Mouse (Mus musculus): ENCODE measurements around the gene Xlr5a. TPM values are rescaled to one million over a fixed set of nuclear protein-coding genes. Genes with fewer than 3 reads are reported as not detected.
A peak's percentile ranks its signal among the peaks of the same experiment; 100 is the strongest.
"Not testable (repeated sequence)": the region's sequence is repeated elsewhere in the genome, so short reads cannot be mapped to it uniquely, and the experiment has no call there.

The Xlr5a gene
- total RNA-seq, 2 experiments from 2014 or later: not detected

DNA sequence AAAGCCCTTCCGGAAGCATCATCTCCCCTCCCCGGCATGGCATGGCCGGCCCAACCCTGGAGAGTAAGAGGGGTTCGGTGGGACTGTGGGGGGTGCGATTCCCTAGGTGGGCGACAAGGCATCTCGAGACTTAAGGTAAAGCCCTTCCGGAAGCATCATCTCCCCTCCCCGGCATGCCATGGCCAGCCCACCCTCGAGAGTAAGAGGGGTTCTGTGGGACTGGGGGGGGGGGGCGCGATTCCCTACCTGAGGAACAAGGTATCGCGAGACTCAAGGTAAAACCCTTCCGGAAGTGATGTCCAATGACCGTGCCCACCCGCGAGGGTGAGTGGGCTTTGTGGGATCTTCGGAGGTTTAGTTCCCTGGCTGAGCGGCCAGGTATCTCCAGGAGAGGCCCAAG is 144.3 kb downstream of the Xlr5a start, which contains the start of gene Xlr5b:
Xlr5b (plus strand) TSS at position 301 of the 400 bp plus-strand sequence.
- not testable (repeated sequence) for DNase-seq (ENCODE audit: low spot score)

GRCm38 (mm10) chrX:73143218-73143618 is 149.6 kb downstream of the Xlr5a start:
- DNase-seq (ENCODE audit: low spot score): not testable (repeated sequence)

DNA sequence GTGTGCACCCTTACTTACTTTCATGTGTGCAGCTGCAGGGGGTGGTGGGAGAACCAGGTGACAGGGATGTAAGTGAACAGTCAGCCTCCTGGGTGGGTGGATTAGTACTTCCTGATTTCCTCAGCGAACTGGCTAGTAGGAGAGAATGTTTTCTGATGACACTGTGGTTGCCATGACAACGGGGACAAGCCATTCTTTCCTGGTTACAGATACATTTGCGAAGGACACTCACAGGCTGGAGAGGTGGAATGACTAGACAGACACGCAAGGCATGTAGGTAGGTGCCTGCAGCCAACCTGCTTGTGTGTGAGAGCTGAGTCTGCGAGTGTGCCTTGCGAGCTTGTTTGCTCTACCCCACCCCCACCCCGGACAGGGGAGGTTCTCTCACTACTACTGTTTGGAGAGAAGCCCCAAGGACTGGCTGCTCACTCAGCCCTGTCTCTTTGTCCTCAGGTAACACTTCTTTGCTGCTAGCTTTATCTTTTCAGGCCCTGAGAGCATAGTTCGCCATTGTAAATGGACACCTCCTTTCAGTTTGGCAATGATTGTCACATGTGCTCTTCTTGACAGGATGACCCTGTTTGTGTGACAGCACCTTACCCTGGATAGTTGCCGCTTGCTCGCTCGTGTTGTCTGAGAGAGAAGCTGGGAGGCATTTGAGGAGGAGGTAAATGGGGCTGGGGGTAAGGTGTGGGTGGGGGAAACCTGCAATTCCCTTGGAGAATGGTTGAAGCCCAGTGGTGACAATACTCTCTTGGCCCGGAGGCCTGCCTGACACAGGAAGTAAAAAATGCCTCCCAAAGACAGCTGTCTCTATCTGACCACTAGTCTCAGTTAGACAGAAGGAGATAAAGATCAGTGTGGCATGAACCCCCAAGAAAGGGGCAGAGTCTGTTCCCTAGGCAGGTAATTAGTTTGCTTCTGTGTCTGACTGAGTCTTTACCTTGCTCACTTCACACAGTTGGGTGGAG is 169.6 kb downstream of the Xlr5a start:
- not testable (repeated sequence) for DNase-seq (ENCODE audit: low spot score)

DNA sequence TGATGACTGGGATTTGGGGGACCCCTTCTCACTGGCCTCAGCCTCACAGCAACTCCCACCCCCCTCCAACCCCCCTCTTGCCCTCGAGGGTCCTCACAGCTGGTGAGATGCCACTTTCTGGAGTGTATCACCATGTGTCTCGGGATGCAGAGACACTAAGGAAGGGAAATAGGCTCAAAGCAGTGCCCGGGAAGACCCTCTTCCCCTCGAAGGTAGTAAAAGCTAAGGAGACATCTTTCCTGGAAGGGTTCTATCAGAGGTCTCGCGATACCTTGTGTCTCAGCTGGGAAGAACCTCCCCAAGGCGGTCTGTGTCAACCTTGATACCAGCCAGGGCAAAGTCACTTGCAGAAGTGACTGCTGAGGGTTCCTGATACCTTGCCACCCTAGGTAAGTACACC is 176.0 kb downstream of the Xlr5a start, which contains the start of gene Gm14685:
Gm14685 (plus strand) TSS at position 301 of the 400 bp plus-strand sequence.
- DNase-seq (ENCODE audit: low spot score): not testable (repeated sequence)

DNA sequence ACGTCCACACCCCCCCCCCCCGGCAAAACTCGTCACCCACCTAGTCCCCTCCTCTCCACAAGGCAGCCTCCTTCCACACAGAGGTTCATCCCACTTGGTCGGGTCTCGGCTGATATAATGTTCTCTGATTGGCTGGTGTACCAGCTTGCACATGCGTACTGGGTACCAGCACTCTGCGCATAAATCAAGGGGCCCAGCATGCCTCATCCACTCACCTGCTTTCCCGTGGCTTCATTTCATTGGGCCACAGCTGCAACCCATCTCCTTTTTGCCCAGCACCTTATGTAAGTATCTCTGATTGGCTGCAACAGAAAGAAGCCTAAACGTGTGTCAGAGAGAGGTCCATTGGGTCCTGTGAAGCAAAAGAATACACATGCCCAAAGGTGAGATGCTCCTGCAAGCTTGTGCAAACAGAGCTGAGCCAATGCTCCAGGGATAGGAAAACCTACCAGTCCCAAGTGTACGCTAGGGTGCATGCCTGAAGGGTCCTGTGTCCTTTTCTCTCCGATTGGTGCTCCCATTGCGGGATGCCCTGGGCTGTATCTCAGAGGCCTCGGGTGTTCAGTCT is 195.8 kb downstream of the Xlr5a start, which contains the start of gene Xlr3a:
Xlr3a (minus strand) TSS at position 155 of the 568 bp plus-strand sequence.
- DNase-seq (ENCODE audit: low spot score): peak; percentile 0

DNA sequence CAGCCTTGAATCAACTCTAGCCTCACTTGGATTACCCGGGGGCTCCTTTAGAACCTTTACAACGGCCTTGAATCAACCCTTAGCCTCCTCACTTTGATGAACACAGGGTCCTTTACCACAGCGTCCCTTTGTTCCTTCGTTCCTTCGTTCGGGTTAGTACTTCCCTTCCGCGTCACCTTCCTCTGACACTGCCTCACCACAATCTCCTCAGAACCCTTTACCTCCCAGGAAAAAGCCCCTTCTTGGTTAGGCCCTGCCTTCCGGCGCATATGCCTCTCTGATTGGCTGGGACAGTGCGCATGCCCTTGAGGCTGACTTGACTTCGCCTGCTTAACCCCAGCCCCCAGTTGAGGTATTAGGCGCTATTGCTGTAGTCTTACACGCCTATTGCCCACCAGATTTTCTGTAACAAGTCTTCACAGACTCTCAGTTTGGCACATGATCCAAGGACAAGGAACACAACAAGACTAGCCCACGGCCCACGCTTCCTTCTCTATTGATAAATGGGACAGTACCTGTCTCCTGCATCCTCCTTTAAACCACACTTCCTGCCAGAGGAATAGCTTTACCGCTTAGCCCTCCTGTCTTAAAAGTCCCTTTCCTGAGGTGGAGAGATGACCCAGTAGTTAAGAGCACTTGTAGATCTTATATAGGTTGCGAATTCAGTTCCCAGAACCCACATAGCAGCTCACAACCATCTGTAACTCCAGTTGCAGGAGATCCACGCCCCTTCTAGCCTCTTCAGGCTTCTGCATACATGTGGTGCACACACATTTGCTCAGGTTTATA is 210.3 kb downstream of the Xlr5a start, which contains the start of gene Xlr4a:
Xlr4a (minus strand) TSS at position 212 of the 789 bp plus-strand sequence.
- not testable (repeated sequence) for DNase-seq (ENCODE audit: low spot score)

DNA sequence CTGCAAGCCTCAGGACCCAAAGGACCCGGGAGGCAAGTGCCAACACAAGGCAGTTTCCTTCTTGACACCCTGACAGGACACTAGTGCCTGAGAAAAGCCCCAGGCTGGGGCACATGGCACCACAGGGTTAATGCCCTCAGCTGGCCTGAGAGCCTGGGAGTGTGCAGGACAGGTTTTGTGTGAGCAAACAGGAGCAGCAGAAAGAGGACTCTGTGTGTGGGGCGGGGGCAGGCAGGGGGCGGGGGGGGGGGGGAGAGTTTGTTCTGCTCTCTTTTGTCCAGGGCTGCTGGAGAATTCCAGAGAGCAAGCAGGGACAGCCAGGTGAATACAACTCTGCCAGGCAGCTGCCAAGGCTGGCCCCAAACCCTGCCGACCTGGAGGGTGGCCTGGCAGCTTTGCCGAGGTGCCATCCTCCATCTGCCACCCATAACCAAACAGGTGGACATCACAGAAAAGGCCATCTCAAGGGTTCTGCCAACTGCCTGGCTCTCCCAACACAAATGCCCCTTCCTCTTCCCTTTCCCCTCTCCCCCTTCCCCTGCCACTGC is 225.9 kb downstream of the Xlr5a start:
- DNase-seq (ENCODE audit: low spot score): not testable (repeated sequence)

GRCm38 (mm10) chrX:73064415-73064793 is 228.4 kb downstream of the Xlr5a start, which contains the start of gene Pnma3:
Pnma3 (plus strand) TSS chrX:73064787.
- no peak for DNase-seq (ENCODE audit: low spot score)

DNA sequence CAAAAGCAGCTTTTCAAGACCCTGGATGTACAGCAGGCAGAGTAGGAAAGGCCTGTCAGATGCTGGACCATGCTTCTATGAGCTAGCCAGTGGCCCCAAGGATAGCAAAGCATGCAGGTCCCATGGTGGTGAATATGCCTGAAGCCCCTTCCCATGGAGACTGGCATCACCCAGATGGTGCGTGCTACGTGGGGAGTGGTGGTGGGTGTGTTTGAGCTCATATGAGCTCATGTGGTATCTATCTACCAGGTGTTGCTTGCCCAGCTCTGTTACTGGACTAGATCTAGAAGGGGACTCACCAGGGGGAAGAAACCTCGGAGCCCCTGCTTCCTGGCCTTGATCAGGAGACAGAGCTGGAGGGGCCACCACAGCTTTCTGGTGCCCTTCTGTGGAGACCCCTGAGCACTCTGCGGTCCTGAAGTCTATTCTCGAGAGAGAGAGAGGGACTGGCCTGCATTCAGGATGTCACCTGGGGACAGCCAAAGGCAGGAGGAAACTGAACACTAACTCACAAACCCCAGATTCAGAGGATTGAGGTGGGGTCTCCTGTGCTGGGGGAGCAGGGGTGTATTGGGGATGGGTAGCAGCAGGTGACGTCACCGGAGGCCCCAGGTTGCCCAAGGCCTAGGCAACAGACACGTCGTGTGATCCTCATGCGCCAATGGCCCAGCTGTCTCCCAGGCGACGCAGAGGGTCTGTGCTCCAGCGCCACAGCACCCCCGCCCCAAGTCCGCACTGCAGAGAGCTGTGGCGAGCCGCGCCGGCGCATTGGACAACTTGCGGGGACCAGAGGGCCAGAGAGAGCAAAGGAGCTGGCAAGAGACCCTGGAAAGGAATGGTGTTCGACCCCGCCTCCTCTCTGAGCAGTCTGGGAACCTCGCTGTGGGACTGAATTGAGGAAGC is 229.0 kb downstream of the Xlr5a start:
- DNase-seq (ENCODE audit: low spot score): no peak

- DNase-seq (ENCODE audit: low spot score): no peak
These were observed 230.5 kb downstream of the Xlr5a start for GRCm38 (mm10) chrX:73062323-73062722.

GRCm38 (mm10) chrX:73061528-73061927 is 231.2 kb downstream of the Xlr5a start:
- no peak for DNase-seq (ENCODE audit: low spot score)

Other genes with a start within 250 kb of the Xlr5a start
- not detected for gene Pnma3, start 228.2 kb downstream of the Xlr5a start, total RNA-seq (2021)
- not detected for gene Xlr4a, start 210.5 kb downstream of the Xlr5a start, total RNA-seq (2021)
- gene Xlr3a, start 195.9 kb downstream of the Xlr5a start, total RNA-seq (2021): under 1 TPM; 0.36 to 0.53 TPM
- not detected for gene Gm14685, start 175.9 kb downstream of the Xlr5a start, total RNA-seq (2021)
- gene Xlr5b, start 144.2 kb downstream of the Xlr5a start, total RNA-seq (2021): not detected
- gene DXBay18, start 143.5 kb downstream of the Xlr5a start, total RNA-seq (2021): not detected
- gene Spin2d, start 116.0 kb downstream of the Xlr5a start, total RNA-seq (2021): not detected
- gene Xlr3b, start 100.8 kb downstream of the Xlr5a start, total RNA-seq (2021): 1 to 10 TPM; 1.4 to 2.3 TPM
- not detected for gene Xlr4b, start 78.6 kb downstream of the Xlr5a start, total RNA-seq (2021)
- gene F8a, start 64.7 kb downstream of the Xlr5a start, total RNA-seq (2021): 1 to 10 TPM; 5.5 to 6.0 TPM
- gene Xlr4c, start 49.8 kb downstream of the Xlr5a start, total RNA-seq (2021): under 1 TPM in 1 of 2 experiments, not detected in 1; 0.18 TPM
- gene Xlr3c, start 27.6 kb downstream of the Xlr5a start, total RNA-seq (2021): under 1 TPM in 1 of 2 experiments, not detected in 1; 0.80 TPM
- not detected for gene Xlr5c, start within 50 bp of the Xlr5a start, total RNA-seq (2021)
- not detected for gene Gm45015, start 43.9 kb upstream of the Xlr5a start, total RNA-seq (2021)
- 1 to 10 TPM; 4.1 to 4.5 TPM for gene Zfp275, start 49.6 kb upstream of the Xlr5a start, total RNA-seq (2021)
- gene Gm18336, start 105.8 kb upstream of the Xlr5a start, total RNA-seq (2021): not detected
- gene Zfp92, start 118.1 kb upstream of the Xlr5a start, total RNA-seq (2021): not detected
- gene Trex2, start 142.4 kb upstream of the Xlr5a start, total RNA-seq (2021): not detected
- gene Haus7, start 166.1 kb upstream of the Xlr5a start, total RNA-seq (2021): 10 to 100 TPM in 1 of 2 experiments, 1 to 10 TPM in 1; 9.7 to 12.3 TPM
- gene Bgn, start 190.6 kb upstream of the Xlr5a start, total RNA-seq (2021): 10 to 100 TPM; 43.9 to 70.1 TPM
- 10 to 100 TPM; 10.6 to 10.7 TPM for gene Atp2b3, start 210.1 kb upstream of the Xlr5a start, total RNA-seq (2021)